Mouse (Mus musculus): Measurements from ENCODE around the gene Pdcd4.
"Not testable (repeated sequence)": the region's sequence is repeated elsewhere in the genome, so short reads cannot be mapped to it uniquely, and the experiment has no call there.

The Pdcd4 gene

GRCm38 (mm10) chr19:53901931-53902738, 10.1 kb downstream of the Pdcd4 start:
- no peak for DNase-seq (ENCODE audit: low spot score in 2 of 2)

GRCm38 (mm10) chr19:53902739-53903487, 10.9 kb downstream of the Pdcd4 start:
- peak; percentile 95 to 96 for DNase-seq (ENCODE audit: low spot score in 2 of 2)

GRCm38 (mm10) chr19:53903507-53904321, 11.7 kb downstream of the Pdcd4 start:
- peak; percentile 55 to 64 for DNase-seq (ENCODE audit: low spot score in 2 of 2)

- no peak for DNase-seq (ENCODE audit: low spot score in 2 of 2)
Measured at GRCm38 (mm10) chr19:53904833-53905480, 12.9 kb downstream of the Pdcd4 start.

- DNase-seq (ENCODE audit: low spot score in 2 of 2) = no peak
Measured at GRCm38 (mm10) chr19:53906033-53906702, 14.1 kb downstream of the Pdcd4 start.

- DNase-seq (ENCODE audit: low spot score in 2 of 2) = not testable (repeated sequence)
Measured at GRCm38 (mm10) chr19:53906703-53907070, 14.7 kb downstream of the Pdcd4 start.

- DNase-seq (ENCODE audit: low spot score in 2 of 2) = no peak
Measured at GRCm38 (mm10) chr19:53914950-53915349, 22.9 kb downstream of the Pdcd4 start.

- no peak for DNase-seq (ENCODE audit: low spot score in 2 of 2)
Measured at GRCm38 (mm10) chr19:53919541-53919940, 27.5 kb downstream of the Pdcd4 start.

GRCm38 (mm10) chr19:53921996-53922395, 30.0 kb downstream of the Pdcd4 start:
- not testable (repeated sequence) for DNase-seq (ENCODE audit: low spot score in 2 of 2)

GRCm38 (mm10) chr19:53925338-53925751, 33.3 kb downstream of the Pdcd4 start:
- no peak for DNase-seq (ENCODE audit: low spot score in 2 of 2)

- DNase-seq (ENCODE audit: low spot score in 2 of 2) = no peak
Measured at GRCm38 (mm10) chr19:53926705-53927104, 34.7 kb downstream of the Pdcd4 start.

GRCm38 (mm10) chr19:53929218-53929617, 37.2 kb downstream of the Pdcd4 start:
- DNase-seq (ENCODE audit: low spot score in 2 of 2) = no peak

- no peak for DNase-seq (ENCODE audit: low spot score in 2 of 2)
Measured at GRCm38 (mm10) chr19:53933050-53933449, 41.0 kb downstream of the Pdcd4 start.

GRCm38 (mm10) chr19:53934046-53934445, 42.0 kb downstream of the Pdcd4 start:
- no peak for DNase-seq (ENCODE audit: low spot score in 2 of 2)

- no peak for DNase-seq (ENCODE audit: low spot score in 2 of 2)
Measured at GRCm38 (mm10) chr19:53939467-53939866, 47.4 kb downstream of the Pdcd4 start.

- no peak for DNase-seq (ENCODE audit: low spot score in 2 of 2)
Measured at GRCm38 (mm10) chr19:53941139-53941538, 49.1 kb downstream of the Pdcd4 start.

- no peak for DNase-seq (ENCODE audit: low spot score in 2 of 2)
Measured at GRCm38 (mm10) chr19:53942342-53942741, 50.3 kb downstream of the Pdcd4 start.

GRCm38 (mm10) chr19:53943802-53944785, 52.1 kb downstream of the Pdcd4 start, which contains the start of the genes Shoc2 and Bbip1:
TSS of gene Shoc2 (plus strand) at chr19:53944306.
TSS of gene Bbip1 (minus strand) at chr19:53944627.
- peak; percentile 98 to 99 for DNase-seq (ENCODE audit: low spot score in 2 of 2)

- DNase-seq (ENCODE audit: low spot score in 2 of 2) = no peak
Measured at GRCm38 (mm10) chr19:53944786-53945169, 52.7 kb downstream of the Pdcd4 start.
